Mouse (Mus musculus) neural tube, embryonic 15.5 days (tissue): ENCODE data around the gene Avpi1. TPM values are rescaled to one million over a fixed set of nuclear protein-coding genes. Genes with fewer than 3 reads are reported as not detected.

ENCODE experiments used
- ATAC-seq: fragments of 200-750 bp; cut with Nextera tagmentation; 2 replicates; pipeline ENCODE4 v1.8.0; 2017; ENCODE audit warnings: mild to moderate bottlenecking, moderate TSS enrichment, moderate library complexity; ENCODE audit not compliant: low FRiP score
- H3K27ac ChIP-seq: fragments of 300-500 bp; sonication (generic); replicated peaks from 2 replicates; pipeline ENCODE4 v1.5.1; 2015; ENCODE audit warnings: mild to moderate bottlenecking, inconsistent platforms
- H3K27me3 ChIP-seq: fragments of 300-500 bp; sonication (generic); replicated peaks from 2 replicates; pipeline ENCODE4 v1.6.1; 2015; ENCODE audit warnings: inconsistent platforms
- H3K36me3 ChIP-seq: fragments of 300-500 bp; sonication (generic); 2 replicates; pipeline ENCODE4 v1.6.1; 2015; ENCODE audit warnings: inconsistent platforms
- H3K4me1 ChIP-seq: fragments of 300-500 bp; sonication (generic); 2 replicates; pipeline ENCODE4 v1.6.1; 2015; ENCODE audit warnings: inconsistent platforms
- H3K4me2 ChIP-seq: fragments of 300-500 bp; sonication (generic); 2 replicates; pipeline ENCODE4 v1.6.1; 2015; ENCODE audit warnings: inconsistent platforms, mild to moderate bottlenecking, moderate library complexity
- H3K4me3 ChIP-seq: fragments of 300-500 bp; sonication (generic); replicated peaks from 2 replicates; pipeline ENCODE4 v1.5.1; 2015; ENCODE audit warnings: mild to moderate bottlenecking, inconsistent platforms
- H3K9ac ChIP-seq: fragments of 300-500 bp; sonication (generic); replicated peaks from 2 replicates; pipeline ENCODE4 v1.6.1; 2015; ENCODE audit warnings: mild to moderate bottlenecking, inconsistent platforms
- H3K9me3 ChIP-seq: fragments of 300-500 bp; sonication (generic); replicated peaks from 2 replicates; pipeline ENCODE4 v1.6.1; 2016; ENCODE audit warnings: inconsistent platforms
- WGBS: fragments of 180-500 bp; shearing (Covaris S2); methylation state at CpG from one replicate; pipeline ENCODE4 v1.1.7; 2015; ENCODE audit warnings: mixed read lengths; 5-methylcytosine and 5-hydroxymethylcytosine counted together
- polyA plus RNA-seq: library from polyadenylated mRNA; unstranded; fragments of >200 nt; fragmentation: Nextera tagmentation; extraction: Ambion mirVana; gene quantifications from 2 replicates; pipeline ENCODE4 v1.2.1, GENCODE M21; 2015

Gene Avpi1
- polyA plus RNA-seq, 1 experiment from 2014 or later: 11.1 TPM

- Histone ChIP-seq H3K4me3 (no peak overlapping the region), H3K27ac (no peak overlapping the region), H3K4me2 (no peak overlapping the region), H3K9ac (no peak overlapping the region), H3K9me3 (no peaks in the 10 kb centered on the region), H3K4me1 (peaks cover 18% of the 10 kb centered on the region), H3K36me3 (no peaks in the 10 kb centered on the region), H3K27me3 (peaks cover 16% of the 10 kb centered on the region)
- 61% methylated on average over 6 of the region's 6 CpGs for WGBS
- ATAC-seq: no peak
Measured at GRCm38 (mm10) chr19:42144067-42144466, 15.2 kb upstream of the Avpi1 start.

- no peaks in the 10 kb centered on the region for H3K36me3 ChIP-seq
- H3K9ac ChIP-seq: no peak overlapping the region
- no peak overlapping the region for H3K4me2 ChIP-seq
- no peaks in the 10 kb centered on the region for H3K9me3 ChIP-seq
- ATAC-seq: no peak
- H3K27ac ChIP-seq: no peak overlapping the region
- no peak overlapping the region for H3K4me3 ChIP-seq
- peaks cover 5% of the 10 kb centered on the region for H3K4me1 ChIP-seq
- 84% methylated on average over 2 of the region's 2 CpGs for WGBS
- peaks cover 9% of the 10 kb centered on the region; the same call in 1 of the 2 replicates for H3K27me3 ChIP-seq
Measured at GRCm38 (mm10) chr19:42142757-42143156, 13.9 kb upstream of the Avpi1 start.

GRCm38 (mm10) chr19:42141998-42142397 is 13.1 kb upstream of the Avpi1 start:
- Histone ChIP-seq H3K36me3 (no peaks in the 10 kb centered on the region), H3K4me1 (peaks cover 1% of the 10 kb centered on the region; the same call in 1 of the 2 replicates), H3K4me2 (no peak overlapping the region), H3K9ac (no peak overlapping the region), H3K9me3 (no peaks in the 10 kb centered on the region), H3K27me3 (peaks cover 9% of the 10 kb centered on the region; the same call in 1 of the 2 replicates), H3K4me3 (no peak overlapping the region), H3K27ac (no peak overlapping the region)
- 76% methylated on average over 3 of the region's 3 CpGs for WGBS
- ATAC-seq: no peak

GRCm38 (mm10) chr19:42139724-42140517 is 11.1 kb upstream of the Avpi1 start:
- no peak overlapping the region for H3K9ac ChIP-seq

GRCm38 (mm10) chr19:42138517-42139285 is 9.8 kb upstream of the Avpi1 start:
- WGBS: 88% methylated on average over 15 of the region's 15 CpGs
- Histone ChIP-seq H3K27me3 (no peaks in the 10 kb centered on the region), H3K9ac (no peak overlapping the region), H3K9me3 (no peaks in the 10 kb centered on the region), H3K4me3 (no peak overlapping the region), H3K4me1 (no peaks in the 10 kb centered on the region), H3K27ac (no peak overlapping the region), H3K36me3 (no peaks in the 10 kb centered on the region), H3K4me2 (no peak overlapping the region)
- ATAC-seq: no peak

More at GRCm38 (mm10) chr19:42139724-42140517, 11.1 kb upstream of the Avpi1 start:
- H3K27me3 ChIP-seq: no peaks in the 10 kb centered on the region
- H3K36me3 ChIP-seq: no peaks in the 10 kb centered on the region
- 82% methylated on average over 5 of the region's 5 CpGs for WGBS
- H3K4me1 ChIP-seq: no peaks in the 10 kb centered on the region
- ATAC-seq: no peak
- H3K9me3 ChIP-seq: no peaks in the 10 kb centered on the region
- no peak overlapping the region for H3K4me2 ChIP-seq
- no peak overlapping the region for H3K4me3 ChIP-seq
- no peak overlapping the region for H3K27ac ChIP-seq

GRCm38 (mm10) chr19:42137167-42137672 is 8.4 kb upstream of the Avpi1 start:
- Histone ChIP-seq H3K27ac (no peak overlapping the region), H3K4me1 (no peaks in the 10 kb centered on the region), H3K9ac (no peak overlapping the region), H3K27me3 (no peaks in the 10 kb centered on the region), H3K4me3 (no peak overlapping the region), H3K9me3 (no peaks in the 10 kb centered on the region), H3K4me2 (no peak overlapping the region), H3K36me3 (no peaks in the 10 kb centered on the region)
- WGBS: 92% methylated on average over 4 of the region's 4 CpGs
- no peak for ATAC-seq

- Histone ChIP-seq H3K9ac (no peak overlapping the region), H3K4me1 (no peaks in the 10 kb centered on the region), H3K4me3 (no peak overlapping the region), H3K4me2 (no peak overlapping the region), H3K27ac (no peak overlapping the region), H3K27me3 (no peaks in the 10 kb centered on the region), H3K36me3 (no peaks in the 10 kb centered on the region), H3K9me3 (no peaks in the 10 kb centered on the region)
- 25% methylated on average over 5 of the region's 5 CpGs for WGBS
- no peak for ATAC-seq
Measured at GRCm38 (mm10) chr19:42136126-42136525, 7.3 kb upstream of the Avpi1 start.

GRCm38 (mm10) chr19:42135070-42135469 is 6.2 kb upstream of the Avpi1 start:
- ATAC-seq: no peak
- no peak overlapping the region for H3K4me3 ChIP-seq
- no peaks in the 10 kb centered on the region for H3K36me3 ChIP-seq
- no peak overlapping the region for H3K9ac ChIP-seq
- H3K4me2 ChIP-seq: no peak overlapping the region
- H3K4me1 ChIP-seq: peaks cover 2% of the 10 kb centered on the region; the same call in 1 of the 2 replicates
- H3K27me3 ChIP-seq: no peaks in the 10 kb centered on the region
- no peaks in the 10 kb centered on the region for H3K9me3 ChIP-seq
- H3K27ac ChIP-seq: no peak overlapping the region

GRCm38 (mm10) chr19:42131101-42131500 is 2.2 kb upstream of the Avpi1 start:
- no peak overlapping the region for H3K27ac ChIP-seq
- H3K4me3 ChIP-seq: no peak overlapping the region
- ATAC-seq: no peak
- peaks cover 9% of the 10 kb centered on the region for H3K27me3 ChIP-seq
- H3K9me3 ChIP-seq: no peaks in the 10 kb centered on the region
- H3K36me3 ChIP-seq: no peaks in the 10 kb centered on the region
- no peak overlapping the region for H3K4me2 ChIP-seq
- 58% methylated on average over 5 of the region's 5 CpGs for WGBS
- peaks cover 24% of the 10 kb centered on the region for H3K4me1 ChIP-seq
- no peak overlapping the region for H3K9ac ChIP-seq

- peaks cover 9% of the 10 kb centered on the region for H3K27me3 ChIP-seq
- H3K27ac ChIP-seq: no peak overlapping the region
- no peak overlapping the region for H3K9ac ChIP-seq
- no peak overlapping the region for H3K4me2 ChIP-seq
- H3K36me3 ChIP-seq: no peaks in the 10 kb centered on the region
- no peak overlapping the region for H3K4me3 ChIP-seq
- no peak for ATAC-seq
- no peaks in the 10 kb centered on the region for H3K9me3 ChIP-seq
- peaks cover 24% of the 10 kb centered on the region for H3K4me1 ChIP-seq
- 36% methylated on average over 3 of the region's 3 CpGs for WGBS
Measured at GRCm38 (mm10) chr19:42130294-42130606, 1.4 kb upstream of the Avpi1 start.

- H3K36me3 ChIP-seq: 0 out of 2 replicates have a peak, but pooled peaks cover 3% of the 10 kb centered on the region
- WGBS: 8% methylated on average over 14 of the region's 14 CpGs
- peaks cover 9% of the 10 kb centered on the region for H3K27me3 ChIP-seq
- H3K4me3 ChIP-seq: peak overlapping the region; percentile 64
- H3K4me1 ChIP-seq: peaks cover 24% of the 10 kb centered on the region
- peak overlapping the region; percentile 98 for H3K4me2 ChIP-seq
- peak overlapping the region; percentile 61 for H3K27ac ChIP-seq
- H3K9me3 ChIP-seq: no peaks in the 10 kb centered on the region
- ATAC-seq: peak; percentile 29
- peak overlapping the region; percentile 70 for H3K9ac ChIP-seq
Measured at GRCm38 (mm10) chr19:42129509-42130293, 842 bp upstream of the Avpi1 start.
